Mouse (Mus musculus): ENCODE results near the gene Tenm3. TPM values are rescaled to one million over a fixed set of nuclear protein-coding genes. Genes with fewer than 3 reads are reported as not detected.

Gene Tenm3
- total and polyA plus RNA-seq, 3 experiments, result 0.01 to 0.11 TPM; not detected in 1

DNA sequence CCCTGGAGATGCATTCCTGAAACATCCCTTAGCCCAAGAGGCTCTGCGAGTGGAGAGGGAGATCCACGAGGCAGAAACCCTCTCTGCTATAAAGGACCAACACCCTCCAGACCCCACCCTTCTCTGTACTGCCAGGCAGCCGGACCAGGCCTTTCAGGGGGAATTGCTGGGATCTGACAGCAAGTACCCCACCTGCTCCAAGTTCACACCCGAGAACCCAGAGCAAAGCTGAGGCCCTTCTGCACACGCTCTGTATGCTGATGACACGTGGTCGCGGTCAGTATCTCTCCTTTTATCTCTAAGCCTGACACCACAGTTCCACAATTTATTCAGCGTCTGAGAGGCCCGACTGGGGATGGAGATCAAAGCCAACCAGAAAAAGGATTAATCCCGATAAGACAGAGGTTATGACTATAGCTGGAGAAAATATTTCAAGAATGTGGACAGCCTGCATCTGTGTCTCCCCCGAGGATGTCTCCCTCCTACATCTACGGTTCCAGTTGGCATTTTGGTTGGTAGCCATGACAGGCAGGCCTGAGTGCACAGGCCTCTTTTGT, 95.2 kb downstream of the Tenm3 start:
- no peak overlapping the region for H3K4me3 ChIP-seq (ENCODE audit: low read depth, low read length)
- TF ChIP-seq GATA1 (IDR thresholded peaks at IDR 0.05; ENCODE audit: borderline replicate concordance, low read length), result no peak
- TF ChIP-seq POLR2AphosphoS5 (IDR thresholded peaks at IDR 0.05; ENCODE audit: insufficient replicate concordance, low read depth, low read length), result no peak
- TF ChIP-seq CTCF (IDR thresholded peaks at IDR 0.05; ENCODE audit: low read depth, low read length), result no peak
- no peak for TF ChIP-seq GATA2 (IDR thresholded peaks at IDR 0.05; ENCODE audit: borderline replicate concordance, low read depth, low read length)
- TF ChIP-seq TAL1 (conservative IDR thresholded peaks at IDR 0.05; ENCODE audit: low read depth, low read length), result no peak
- no peak for DNase-seq (ENCODE audit: low spot score)
- ATAC-seq (ENCODE audit: extremely low read depth, insufficient number of reproducible peaks, low FRiP score, poor library complexity, severe bottlenecking), result no peak
- no peaks in the 10 kb centered on the region for H3K36me3 ChIP-seq (replicated peaks)
- no peaks in the 10 kb centered on the region for H3K4me1 ChIP-seq (ENCODE audit: insufficient read depth, low read depth, low read length)
- no peaks in the 10 kb centered on the region for H3K27me3 ChIP-seq (ENCODE audit: insufficient read depth, low read length)
- H3K9me3 ChIP-seq (replicated peaks), result peaks cover 32% of the 10 kb centered on the region

DNA sequence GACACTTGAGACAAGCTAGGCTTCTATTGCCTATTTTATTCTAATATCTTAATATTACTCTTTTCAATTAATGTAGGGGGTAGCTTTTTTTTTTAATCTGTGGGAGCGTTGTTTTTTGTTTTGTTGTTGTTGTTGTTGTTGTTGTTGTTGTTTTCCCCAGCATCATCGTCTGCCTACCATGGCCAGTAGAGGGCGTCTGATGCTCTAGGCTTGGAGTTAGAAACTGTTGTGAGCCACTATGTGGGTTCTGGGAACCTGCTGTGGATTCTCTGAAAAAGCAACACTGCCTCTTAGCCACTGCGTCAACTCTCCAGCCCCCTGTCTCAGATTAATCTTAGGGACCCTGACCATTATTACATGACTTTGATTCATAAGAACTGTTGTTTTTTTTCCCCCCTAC, 99.8 kb downstream of the Tenm3 start:
- no peak for ATAC-seq (ENCODE audit: extremely low read depth, insufficient number of reproducible peaks, low FRiP score, poor library complexity, severe bottlenecking)
- H3K9me3 ChIP-seq (replicated peaks), result peaks cover 43% of the 10 kb centered on the region
- no peak for DNase-seq (ENCODE audit: low spot score)

DNA sequence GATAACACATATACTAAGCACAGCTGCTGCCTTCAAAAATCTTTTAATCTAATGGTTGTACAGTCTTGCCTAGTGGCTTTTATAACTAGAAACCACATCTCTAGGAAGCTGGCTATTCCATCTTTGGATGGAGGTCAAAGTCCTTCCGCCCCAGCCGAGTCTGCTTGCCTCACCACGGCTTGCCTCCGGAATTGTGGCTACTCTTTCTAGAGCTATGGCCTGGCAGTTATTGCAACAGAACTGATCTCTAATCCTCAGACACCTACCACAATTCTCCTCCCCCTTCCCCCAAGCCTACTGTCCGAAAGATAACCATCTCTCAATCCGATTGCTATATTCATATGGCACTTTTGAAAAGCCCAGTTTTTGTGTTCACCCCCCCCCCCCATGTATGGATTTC, 101.0 kb downstream of the Tenm3 start:
- peaks cover 36% of the 10 kb centered on the region for H3K9me3 ChIP-seq (replicated peaks)
- no peak for DNase-seq (ENCODE audit: low spot score)

More for the DNA sequence above, 99.8 kb downstream of the Tenm3 start:
- Histone ChIP-seq H3K36me3 (replicated peaks) (no peaks in the 10 kb centered on the region), H3K4me3 (ENCODE audit: low read depth, low read length) (no peak overlapping the region), H3K4me1 (ENCODE audit: insufficient read depth, low read depth, low read length) (no peaks in the 10 kb centered on the region), H3K27me3 (ENCODE audit: insufficient read depth, low read length) (no peaks in the 10 kb centered on the region)
- TF ChIP-seq GATA1 (IDR thresholded peaks at IDR 0.05; ENCODE audit: borderline replicate concordance, low read length), result no peak
- no peak for TF ChIP-seq CTCF (IDR thresholded peaks at IDR 0.05; ENCODE audit: low read depth, low read length)
- TF ChIP-seq GATA2 (IDR thresholded peaks at IDR 0.05; ENCODE audit: borderline replicate concordance, low read depth, low read length), result no peak

DNA sequence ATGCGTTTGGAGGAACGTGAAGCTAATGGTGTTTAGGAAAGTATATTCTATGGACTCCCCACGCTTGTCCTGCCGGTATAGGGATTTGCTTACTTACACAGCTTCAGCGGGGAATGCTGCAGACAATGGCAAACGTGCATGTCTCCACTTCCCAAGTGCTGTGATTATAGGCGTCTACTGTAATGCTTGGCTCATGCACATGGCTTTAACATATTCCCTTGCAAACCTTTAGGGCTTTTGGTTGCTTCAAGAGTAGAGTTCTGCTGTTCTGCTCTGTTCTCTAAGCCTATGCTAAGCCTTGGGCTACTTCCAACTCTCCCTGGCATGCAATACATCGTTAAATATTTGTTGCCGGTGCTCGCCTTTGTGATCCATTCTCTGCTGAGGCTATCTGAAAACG, 102.8 kb downstream of the Tenm3 start:
- no peak for ATAC-seq (ENCODE audit: extremely low read depth, insufficient number of reproducible peaks, low FRiP score, poor library complexity, severe bottlenecking)
- TF ChIP-seq GATA1 (IDR thresholded peaks at IDR 0.05; ENCODE audit: borderline replicate concordance, low read length) (no peak), TAL1 (conservative IDR thresholded peaks at IDR 0.05; ENCODE audit: low read depth, low read length) (no peak), POLR2AphosphoS5 (IDR thresholded peaks at IDR 0.05; ENCODE audit: insufficient replicate concordance, low read depth, low read length) (no peak), CTCF (IDR thresholded peaks at IDR 0.05; ENCODE audit: low read depth, low read length) (no peak), GATA2 (IDR thresholded peaks at IDR 0.05; ENCODE audit: borderline replicate concordance, low read depth, low read length) (no peak)

More for the DNA sequence above, 101.0 kb downstream of the Tenm3 start:
- TF ChIP-seq POLR2AphosphoS5 (IDR thresholded peaks at IDR 0.05; ENCODE audit: insufficient replicate concordance, low read depth, low read length), result no peak
- no peak for TF ChIP-seq TAL1 (conservative IDR thresholded peaks at IDR 0.05; ENCODE audit: low read depth, low read length)
- ATAC-seq (ENCODE audit: extremely low read depth, insufficient number of reproducible peaks, low FRiP score, poor library complexity, severe bottlenecking), result no peak
- Histone ChIP-seq H3K27me3 (ENCODE audit: insufficient read depth, low read length) (no peaks in the 10 kb centered on the region), H3K4me1 (ENCODE audit: insufficient read depth, low read depth, low read length) (no peaks in the 10 kb centered on the region), H3K4me3 (ENCODE audit: low read depth, low read length) (no peak overlapping the region), H3K36me3 (replicated peaks) (no peaks in the 10 kb centered on the region)

DNA sequence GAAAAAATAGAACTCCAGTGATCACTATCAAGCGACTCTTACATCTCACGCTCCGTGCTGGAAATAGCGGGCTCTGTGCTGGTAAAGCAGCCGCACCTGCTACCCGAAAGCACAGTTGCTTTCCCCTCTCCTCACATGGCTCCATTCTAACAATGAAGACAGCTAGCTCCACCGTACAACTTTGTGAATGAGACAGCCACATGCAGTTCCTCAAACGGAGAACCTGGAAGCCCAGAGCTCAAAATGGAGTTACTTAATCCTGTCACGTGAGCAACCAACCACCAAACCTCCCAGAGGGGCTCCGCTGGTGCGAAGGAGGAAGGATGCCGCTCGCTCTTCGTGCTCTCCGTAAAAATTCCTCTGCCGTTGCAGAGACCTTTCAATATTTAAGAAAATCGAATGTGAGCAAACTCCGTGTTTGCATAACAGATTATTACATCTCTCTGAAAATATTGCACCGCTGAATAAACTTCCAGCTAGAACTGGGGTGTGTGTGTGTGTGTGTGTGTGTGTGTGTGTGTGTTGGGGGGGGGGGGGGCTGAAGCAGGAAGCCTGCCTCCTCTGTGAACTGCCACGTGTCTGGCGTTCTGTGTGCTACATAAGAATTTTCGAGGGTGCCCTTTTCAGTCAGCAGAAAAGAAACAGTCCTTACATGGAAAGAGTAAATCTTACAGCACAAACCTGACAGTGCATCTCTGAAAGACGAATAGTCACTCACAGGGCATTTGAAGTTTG, 103.4 kb downstream of the Tenm3 start:
- no peaks in the 10 kb centered on the region for H3K36me3 ChIP-seq (replicated peaks)
- peaks cover 32% of the 10 kb centered on the region for H3K9me3 ChIP-seq (replicated peaks)
- ATAC-seq (ENCODE audit: extremely low read depth, insufficient number of reproducible peaks, low FRiP score, poor library complexity, severe bottlenecking) (no peak), DNase-seq (ENCODE audit: low spot score) (no peak)
- TF ChIP-seq GATA1 (IDR thresholded peaks at IDR 0.05; ENCODE audit: borderline replicate concordance, low read length), result no peak
- TF ChIP-seq CTCF (IDR thresholded peaks at IDR 0.05; ENCODE audit: low read depth, low read length), result no peak
- no peak for TF ChIP-seq TAL1 (conservative IDR thresholded peaks at IDR 0.05; ENCODE audit: low read depth, low read length)
- TF ChIP-seq GATA2 (IDR thresholded peaks at IDR 0.05; ENCODE audit: borderline replicate concordance, low read depth, low read length), result no peak
- TF ChIP-seq POLR2AphosphoS5 (IDR thresholded peaks at IDR 0.05; ENCODE audit: insufficient replicate concordance, low read depth, low read length), result no peak
- no peak overlapping the region for H3K4me3 ChIP-seq (ENCODE audit: low read depth, low read length)
- H3K27me3 ChIP-seq (ENCODE audit: insufficient read depth, low read length), result no peaks in the 10 kb centered on the region
- H3K4me1 ChIP-seq (ENCODE audit: insufficient read depth, low read depth, low read length), result no peaks in the 10 kb centered on the region

More for the DNA sequence above, 102.8 kb downstream of the Tenm3 start:
- Histone ChIP-seq H3K27me3 (ENCODE audit: insufficient read depth, low read length) (no peaks in the 10 kb centered on the region), H3K4me1 (ENCODE audit: insufficient read depth, low read depth, low read length) (no peaks in the 10 kb centered on the region), H3K9me3 (replicated peaks) (peaks cover 35% of the 10 kb centered on the region), H3K36me3 (replicated peaks) (no peaks in the 10 kb centered on the region), H3K4me3 (ENCODE audit: low read depth, low read length) (no peak overlapping the region)
- DNase-seq (ENCODE audit: low spot score), result no peak

DNA sequence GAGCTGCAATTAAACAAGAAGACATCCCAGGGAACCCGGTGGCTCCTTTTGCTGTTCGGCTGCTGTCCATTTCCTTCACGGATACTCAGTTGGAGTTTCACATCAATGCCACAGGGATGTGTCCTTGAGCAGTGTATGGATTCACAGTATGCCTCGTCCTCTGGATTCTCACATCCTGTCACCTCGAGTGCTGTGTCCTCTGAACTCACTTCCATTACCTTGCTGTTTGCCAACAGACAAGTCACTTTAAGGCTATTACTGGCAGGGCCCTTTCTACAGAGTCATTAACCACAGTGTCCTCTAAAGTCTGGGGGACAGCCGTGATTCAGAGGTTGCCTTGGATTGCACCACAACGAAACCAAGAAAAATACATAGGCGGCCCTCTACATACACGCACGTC, 110.0 kb downstream of the Tenm3 start:
- TF ChIP-seq GATA2 (IDR thresholded peaks at IDR 0.05; ENCODE audit: borderline replicate concordance, low read depth, low read length) (no peak), GATA1 (IDR thresholded peaks at IDR 0.05; ENCODE audit: borderline replicate concordance, low read length) (no peak), POLR2AphosphoS5 (IDR thresholded peaks at IDR 0.05; ENCODE audit: insufficient replicate concordance, low read depth, low read length) (no peak), TAL1 (conservative IDR thresholded peaks at IDR 0.05; ENCODE audit: low read depth, low read length) (no peak), CTCF (IDR thresholded peaks at IDR 0.05; ENCODE audit: low read depth, low read length) (no peak)
- Histone ChIP-seq H3K4me3 (ENCODE audit: low read depth, low read length) (no peak overlapping the region), H3K4me1 (ENCODE audit: insufficient read depth, low read depth, low read length) (no peaks in the 10 kb centered on the region), H3K36me3 (replicated peaks) (no peaks in the 10 kb centered on the region), H3K27me3 (ENCODE audit: insufficient read depth, low read length) (no peaks in the 10 kb centered on the region), H3K9me3 (replicated peaks) (peaks cover 46% of the 10 kb centered on the region)
- ATAC-seq (ENCODE audit: extremely low read depth, insufficient number of reproducible peaks, low FRiP score, poor library complexity, severe bottlenecking) (no peak), DNase-seq (ENCODE audit: low spot score) (no peak)

Data from G1E (cell line).